Mouse (Mus musculus): Measurements from ENCODE around the gene Tpi1.

- TF ChIP-seq POLR2A (IDR thresholded peaks at IDR 0.05; ENCODE audit: insufficient read depth, low read depth, low read length): no peak
- no peak for TF ChIP-seq CTCF (IDR thresholded peaks at IDR 0.05)
Observed at GRCm38 (mm10) chr6:124820891-124821290, 6.8 kb upstream of the Tpi1 start.
